Mouse (Mus musculus): ENCODE data around the gene Entpd7.

DNA sequence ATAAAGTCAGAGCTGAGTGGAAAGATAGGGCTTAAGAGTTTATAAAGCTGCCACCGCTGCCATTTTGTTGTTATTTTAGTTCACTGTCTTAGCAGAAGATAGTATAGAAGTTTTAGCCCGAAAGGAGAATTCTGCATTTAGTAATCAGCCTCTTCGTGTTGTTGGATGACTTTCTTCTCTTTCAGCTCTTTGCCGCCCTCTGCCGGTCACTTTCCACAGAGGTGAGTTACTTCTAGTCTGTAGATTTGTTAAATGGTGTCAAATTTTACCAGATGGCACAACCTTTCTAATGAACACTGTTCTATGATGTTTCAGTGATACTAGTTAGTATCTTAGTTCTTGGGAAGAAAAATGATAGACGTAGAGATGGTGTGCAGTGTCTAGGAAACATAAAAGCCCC lies 71.0 kb downstream of the Entpd7 start:
- TF ChIP-seq CTCF (IDR thresholded peaks at IDR 0.05; ENCODE audit: insufficient read depth, low read length) (peak; percentile 46), POLR2A (IDR thresholded peaks at IDR 0.05; ENCODE audit: borderline replicate concordance, extremely low read depth, low read depth, low read length) (no peak)
